Mouse (Mus musculus) layer of hippocampus, postnatal 36 days (tissue): ENCODE measurements around the gene Zfp740. TPM values are rescaled to one million over a fixed set of nuclear protein-coding genes. Genes with fewer than 3 reads are reported as not detected.
"Not testable (repeated sequence)": the region's sequence is repeated elsewhere in the genome, so short reads cannot be mapped to it uniquely, and the experiment has no call there.

ENCODE experiments used
- DNase-seq, 2 experiments: peaks; one replicate each; pipeline ENCODE4 v3.0.0; 2022
- total RNA-seq, 2 experiments: library from RNA; stranded (reverse); gene quantifications; 2 replicates each; pipeline ENCODE4 v1.2.3; 2021

Gene Zfp740
- total RNA-seq, 2 experiments from 2014 or later: 68.8 to 69.4 TPM

DNA sequence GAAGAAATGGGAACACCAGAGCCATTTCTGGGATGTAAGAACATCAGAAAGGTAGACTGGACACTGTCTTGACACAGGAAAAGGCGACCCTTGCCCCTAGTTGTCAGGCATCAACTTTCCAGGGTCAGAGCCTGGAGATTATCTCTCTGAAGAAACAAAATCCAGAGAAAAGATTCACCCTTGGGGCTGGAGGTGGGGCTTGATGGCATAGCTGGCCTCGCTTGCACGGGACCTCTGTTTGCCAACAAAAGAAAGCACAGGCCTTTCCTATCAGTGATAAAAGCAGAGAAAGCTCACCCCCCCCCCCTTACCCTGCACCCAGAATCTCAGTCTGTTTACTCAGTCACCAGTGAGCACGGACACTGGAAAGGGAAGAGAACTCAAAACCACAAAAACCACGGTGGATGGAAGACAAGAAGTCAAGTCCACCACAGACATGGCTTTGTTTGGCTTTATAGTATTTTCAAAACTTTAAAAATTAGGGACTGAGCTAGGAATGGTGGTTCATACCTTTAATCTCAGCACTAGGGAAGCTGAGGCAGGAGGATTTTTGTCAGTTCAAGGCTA lies 10.1 kb upstream of the Zfp740 start:
- no peak for DNase-seq

GRCm38 (mm10) chr15:102193652-102194051 lies 9.4 kb upstream of the Zfp740 start:
- DNase-seq: no peak

- DNase-seq: no peak
Observed at GRCm38 (mm10) chr15:102194439-102194838, 8.6 kb upstream of the Zfp740 start.

DNA sequence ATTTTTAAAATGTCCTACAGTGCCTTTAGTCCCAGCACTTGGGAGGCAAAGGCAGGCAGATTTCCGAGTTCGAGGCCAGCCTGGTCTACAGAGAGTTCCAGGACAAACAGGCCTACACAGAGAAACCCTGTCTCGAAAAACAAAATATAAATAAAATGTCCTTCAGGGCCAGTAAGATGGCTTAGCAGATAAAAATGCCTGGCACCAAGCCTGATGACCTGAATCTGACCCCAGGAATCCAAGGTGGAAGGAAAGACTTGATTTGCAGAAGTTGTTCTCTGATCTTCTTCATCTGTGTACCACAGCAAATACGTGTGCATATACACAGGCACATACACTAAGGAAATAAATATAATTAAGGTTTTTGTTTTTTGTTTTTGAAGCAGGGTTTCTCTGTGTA lies 7.7 kb upstream of the Zfp740 start:
- DNase-seq: no peak

- DNase-seq: no peak
Observed at GRCm38 (mm10) chr15:102198841-102199240, 4.2 kb upstream of the Zfp740 start.

DNA sequence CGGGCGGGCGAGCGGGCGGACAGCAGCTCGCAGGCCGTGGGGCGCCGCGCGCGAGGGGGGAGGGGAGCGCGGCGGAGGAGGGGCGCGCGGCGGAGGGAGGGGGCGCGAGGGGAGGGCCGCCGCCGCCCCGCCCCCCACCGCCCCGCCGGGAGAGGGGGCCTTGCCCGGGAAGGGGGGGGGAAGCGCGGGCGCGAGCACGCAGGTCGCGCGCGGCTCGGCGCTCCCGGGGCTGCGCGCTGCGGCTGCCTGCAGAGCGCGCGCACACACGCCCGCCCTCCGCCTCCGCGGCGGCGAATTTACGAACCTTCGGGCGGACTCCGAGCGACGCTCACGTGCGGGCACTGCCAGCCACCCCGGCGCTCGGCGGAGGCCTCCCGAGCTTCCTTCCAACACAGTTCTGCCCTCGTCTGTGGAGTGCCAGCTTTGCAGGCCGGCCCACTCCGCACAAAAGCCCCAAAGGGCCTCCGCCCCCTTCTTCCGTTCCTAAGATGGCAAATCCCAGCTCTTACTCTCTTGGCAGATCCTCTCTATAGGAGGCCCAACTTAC lies 859 bp downstream of the Zfp740 start:
- DNase-seq: peak; percentile 68 to 71

- no peak for DNase-seq
Observed at GRCm38 (mm10) chr15:102204674-102205505, 1.8 kb downstream of the Zfp740 start, which contains the start of gene Csad. TSS of gene Csad (minus strand) at chr15:102204724.

- DNase-seq: peak; percentile 48 to 50
Observed at GRCm38 (mm10) chr15:102205779-102206178, 2.7 kb downstream of the Zfp740 start.

GRCm38 (mm10) chr15:102207351-102207750 lies 4.3 kb downstream of the Zfp740 start:
- DNase-seq: no peak

- no peak for DNase-seq
Observed at GRCm38 (mm10) chr15:102208092-102208561, 5.1 kb downstream of the Zfp740 start.

DNA sequence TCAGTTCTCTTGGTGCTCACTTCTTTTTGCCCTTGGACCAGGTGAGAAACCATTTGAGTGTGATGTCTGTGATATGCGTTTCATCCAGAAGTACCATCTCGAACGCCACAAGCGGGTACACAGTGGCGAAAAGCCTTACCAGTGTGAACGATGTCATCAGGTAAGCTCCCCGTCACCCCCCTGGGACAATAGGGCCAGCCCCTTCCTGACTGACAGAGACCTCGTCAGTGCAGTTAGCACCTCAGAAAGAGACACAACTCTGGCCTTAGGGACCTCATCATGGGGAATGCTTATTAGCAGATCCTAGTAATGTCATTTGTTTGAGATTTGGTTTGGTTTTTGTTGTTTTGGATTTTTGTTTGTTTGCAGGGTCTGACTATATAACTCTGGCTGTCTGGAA lies 6.1 kb downstream of the Zfp740 start:
- DNase-seq: no peak

DNA sequence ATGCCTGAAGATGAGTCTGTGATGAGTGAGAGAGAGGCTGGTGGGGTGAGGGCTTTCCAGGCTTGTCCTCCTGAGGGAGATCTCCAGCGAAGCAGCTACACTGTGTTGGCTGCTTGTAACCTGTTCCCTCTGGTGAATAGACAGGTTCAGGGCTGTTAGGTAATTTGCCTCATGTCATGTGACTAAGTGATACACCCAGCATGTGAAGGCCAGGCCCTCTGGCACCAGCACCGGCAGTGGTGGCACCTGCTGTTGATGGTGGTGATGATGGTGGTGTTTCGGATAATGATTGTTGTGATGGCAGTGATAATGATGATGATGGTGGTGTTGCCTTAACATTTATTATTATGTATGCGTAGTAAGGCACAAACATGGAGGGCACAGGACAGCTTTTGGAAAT lies 7.8 kb downstream of the Zfp740 start:
- DNase-seq: no peak

GRCm38 (mm10) chr15:102211895-102212294 lies 8.8 kb downstream of the Zfp740 start:
- no peak for DNase-seq

- no peak for DNase-seq
Observed at GRCm38 (mm10) chr15:102214132-102214531, 11.1 kb downstream of the Zfp740 start.

DNA sequence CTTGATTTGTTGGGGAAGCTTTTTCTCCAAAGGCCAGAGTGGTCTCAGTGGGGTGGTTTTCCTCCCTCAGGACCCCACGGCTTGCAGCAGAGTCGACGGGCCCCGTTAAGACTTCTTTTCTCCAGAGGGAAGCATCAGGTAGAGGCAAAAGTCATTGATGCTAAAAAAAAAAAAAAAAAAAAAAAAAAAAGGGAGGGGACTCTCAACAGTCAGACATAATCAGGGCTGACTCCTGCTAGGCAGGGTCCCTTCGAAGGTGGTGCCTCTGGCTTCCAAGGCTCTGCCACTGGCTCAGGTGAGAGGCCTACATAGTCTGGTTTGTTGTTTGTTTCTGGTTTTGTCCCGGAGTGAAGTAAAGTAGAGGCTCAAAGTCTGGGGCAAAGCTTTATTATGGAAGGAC lies 12.6 kb downstream of the Zfp740 start:
- no peak for DNase-seq

DNA sequence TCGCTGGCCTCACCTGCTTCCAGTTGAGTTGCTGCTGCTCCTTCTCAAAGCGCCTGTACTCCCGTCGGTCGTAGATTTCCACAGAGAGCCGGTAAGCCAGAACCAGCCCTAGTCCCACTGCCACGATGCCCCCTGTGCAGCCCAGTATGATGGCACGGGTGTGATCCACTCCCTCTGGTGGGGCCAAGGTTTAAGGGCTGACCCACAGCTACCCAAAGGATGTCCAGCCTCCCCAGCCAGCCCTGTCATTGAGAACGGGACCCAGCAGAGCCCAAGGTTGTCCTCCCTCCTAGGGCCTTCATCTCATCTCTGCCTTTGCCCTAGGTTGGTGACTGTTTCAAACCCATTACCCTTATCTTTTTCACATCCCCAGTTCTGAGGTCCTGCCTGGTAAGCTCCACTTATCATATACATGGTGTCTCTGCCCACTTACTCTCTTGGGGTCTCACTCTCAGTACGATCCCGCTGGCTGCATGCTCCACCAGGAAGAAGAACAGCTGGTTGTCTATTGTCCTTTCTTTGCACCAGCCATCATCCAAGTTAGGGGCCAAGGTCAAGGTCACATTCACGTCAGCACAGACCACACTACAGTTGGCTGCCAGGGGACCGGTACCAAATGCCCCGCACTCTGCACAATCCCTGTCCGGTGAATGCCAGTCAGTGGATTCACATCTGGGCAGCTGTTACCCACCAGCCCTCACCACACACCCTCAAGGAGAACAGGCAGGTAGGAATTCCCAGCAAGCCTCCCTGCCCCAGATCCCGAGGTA lies 13.6 kb downstream of the Zfp740 start:
- no peak for DNase-seq

DNA sequence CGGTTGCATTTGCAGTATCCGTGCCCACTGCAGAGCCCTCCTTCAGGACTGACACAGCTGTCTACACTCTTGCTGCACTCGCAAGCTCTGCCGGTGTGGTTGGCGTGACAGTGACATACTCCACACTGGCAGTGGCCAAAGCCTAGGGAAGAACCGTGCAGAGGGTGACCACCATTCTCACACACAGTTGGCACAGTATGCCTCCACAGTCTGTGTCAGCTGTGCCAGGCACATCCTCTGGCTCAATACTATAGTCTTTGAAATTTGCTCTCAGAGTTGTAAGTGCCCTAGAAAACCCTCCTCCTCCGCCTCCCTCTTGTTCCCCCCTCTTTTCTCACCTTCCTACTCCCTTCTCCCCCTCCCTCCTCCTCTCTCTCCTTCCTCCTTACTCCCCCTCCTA lies 14.3 kb downstream of the Zfp740 start:
- DNase-seq: no peak

DNA sequence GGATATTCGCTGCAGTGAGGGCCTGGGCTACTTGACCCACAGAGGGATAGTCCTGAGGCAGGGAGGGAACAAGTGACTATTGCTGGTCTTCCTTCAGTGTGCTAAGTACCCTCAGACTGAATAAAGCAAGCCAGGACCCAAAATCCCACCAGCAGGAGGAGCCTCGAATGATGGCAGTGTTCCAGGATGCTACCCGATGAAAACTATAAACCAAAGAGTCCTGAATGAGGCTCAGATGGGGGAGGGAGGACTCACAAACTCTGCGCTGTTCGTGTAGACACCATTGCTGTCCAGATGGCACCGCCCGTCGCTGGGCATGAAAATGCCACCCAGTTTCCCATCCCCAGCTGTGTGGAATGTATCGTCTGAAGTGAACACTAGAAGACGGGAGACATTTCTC lies 19.3 kb downstream of the Zfp740 start:
- no peak for DNase-seq

- DNase-seq: peak; percentile 81 to 83
Observed at GRCm38 (mm10) chr15:102224186-102224991, 21.3 kb downstream of the Zfp740 start.

DNA sequence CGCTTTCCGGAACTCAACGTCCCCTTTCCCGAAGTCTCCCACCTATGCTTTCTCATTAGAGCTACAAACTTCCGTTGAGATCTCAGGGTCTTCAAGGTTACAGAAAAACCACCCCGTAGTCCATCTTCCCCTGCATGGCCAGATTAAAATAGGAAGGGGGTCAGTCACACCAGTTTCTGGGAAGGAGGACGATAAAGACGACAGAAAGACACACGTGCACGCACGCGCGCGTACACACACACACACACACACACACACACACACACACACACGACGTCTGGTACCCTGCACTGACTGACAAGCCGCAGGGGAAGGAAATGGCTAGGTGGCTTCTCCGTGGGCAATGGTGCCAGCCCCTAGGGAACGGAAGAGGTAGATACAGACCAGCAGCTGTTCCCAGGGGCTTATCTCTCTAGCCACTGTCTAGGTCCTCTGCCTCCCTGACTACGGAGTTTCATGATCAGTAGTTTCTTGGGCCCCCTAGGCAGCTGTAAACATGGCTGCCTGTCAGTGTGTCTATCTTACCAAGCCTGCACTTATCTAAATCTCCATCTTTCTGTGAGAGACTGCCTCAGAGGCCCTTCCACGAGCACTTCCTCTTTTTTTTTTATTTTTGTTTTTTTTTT lies 22.1 kb downstream of the Zfp740 start:
- no peak for DNase-seq

- DNase-seq: not testable (repeated sequence)
Observed at GRCm38 (mm10) chr15:102225619-102226018, 22.6 kb downstream of the Zfp740 start.
